Mouse (Mus musculus) retina, postnatal 7 days (tissue): ENCODE results near the gene Ssh2.

Experiments used
- DNase-seq: peaks from one replicate; pipeline ENCODE4 v3.0.0-alpha.2; 2012; ENCODE audit warnings: low read depth, low spot score

The Ssh2 gene

DNA sequence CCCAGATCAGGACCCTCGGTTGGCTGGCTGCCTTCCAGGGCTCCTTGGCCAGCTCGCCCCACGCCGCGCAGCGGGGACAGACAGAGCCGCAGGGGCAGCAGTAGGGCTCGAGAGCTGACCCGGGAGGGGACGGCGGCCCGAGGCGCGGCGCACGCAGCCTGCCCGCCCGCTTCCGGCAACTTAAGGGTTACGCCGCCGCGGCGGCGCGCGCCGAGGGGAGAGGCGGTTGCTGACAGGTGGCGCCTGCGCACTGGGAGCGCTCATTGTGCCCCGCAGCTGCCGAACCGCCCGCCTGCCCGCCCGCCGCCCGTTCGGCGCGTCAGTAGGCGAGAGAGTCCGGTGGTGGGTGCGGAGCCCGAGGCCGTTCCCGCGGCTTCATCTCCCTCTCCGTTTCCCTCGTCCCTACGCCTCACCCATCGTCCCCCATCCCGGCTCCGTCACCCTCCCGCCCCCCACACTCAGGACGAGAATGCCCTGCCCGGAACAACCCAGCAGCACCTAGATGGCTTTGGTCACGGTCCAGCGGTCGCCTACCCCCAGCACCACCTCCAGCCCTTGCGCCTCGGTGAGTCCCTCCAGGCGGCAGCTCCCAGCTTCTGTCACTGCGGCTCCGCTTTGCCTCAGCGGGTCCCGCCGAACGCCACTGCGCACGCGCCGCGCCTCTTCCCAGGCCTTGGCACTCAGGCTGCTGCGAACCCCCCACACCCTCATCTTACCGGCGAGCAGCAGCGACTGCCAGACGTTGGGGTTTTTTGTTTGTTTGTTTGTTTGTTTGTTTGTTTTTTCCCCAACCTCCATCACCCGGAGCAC, at the start of gene Ssh2:
Gene Ssh2, plus strand, starts transcription at position 337 of the 810 bp plus-strand sequence.
- peak; percentile 80 for DNase-seq

DNA sequence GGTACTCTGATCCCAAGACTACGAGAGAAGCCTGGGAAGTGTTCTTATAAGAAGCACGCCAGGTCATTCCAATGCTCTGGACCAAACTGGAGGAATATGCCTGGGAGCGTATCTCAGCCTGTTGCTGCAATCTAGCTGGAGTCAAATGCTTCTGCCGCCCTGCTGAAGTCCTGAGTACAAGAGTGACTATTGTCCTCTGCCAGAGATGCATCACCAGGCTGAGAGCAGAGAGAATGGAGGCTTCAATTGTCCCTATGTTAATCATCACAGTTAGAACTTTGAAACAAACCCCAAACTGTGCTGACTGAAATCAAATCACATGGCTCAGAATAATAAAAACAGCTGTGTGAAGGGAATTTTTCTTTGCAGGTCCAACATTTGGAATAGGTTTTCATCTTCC, 42.4 kb upstream of the Ssh2 start:
- DNase-seq = no peak

DNA sequence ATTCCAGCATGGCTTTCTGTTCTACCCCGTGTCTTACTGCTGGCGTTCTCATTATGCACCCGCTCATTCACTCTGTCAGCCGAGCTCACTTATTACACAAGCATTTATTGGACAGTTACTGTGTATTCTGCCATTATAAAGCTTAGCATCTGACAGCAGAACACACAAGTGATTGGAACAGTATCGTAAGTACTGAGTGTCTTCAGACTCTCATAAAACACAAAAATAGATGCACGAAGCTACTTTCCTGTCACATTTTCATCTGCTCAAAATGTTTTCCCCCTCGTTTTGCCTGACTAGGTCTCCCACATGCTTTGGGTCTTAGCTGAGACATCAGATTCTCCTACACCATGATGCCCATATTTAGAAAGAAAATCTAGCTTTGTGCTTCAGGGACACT, 41.6 kb upstream of the Ssh2 start:
- DNase-seq = no peak

DNA sequence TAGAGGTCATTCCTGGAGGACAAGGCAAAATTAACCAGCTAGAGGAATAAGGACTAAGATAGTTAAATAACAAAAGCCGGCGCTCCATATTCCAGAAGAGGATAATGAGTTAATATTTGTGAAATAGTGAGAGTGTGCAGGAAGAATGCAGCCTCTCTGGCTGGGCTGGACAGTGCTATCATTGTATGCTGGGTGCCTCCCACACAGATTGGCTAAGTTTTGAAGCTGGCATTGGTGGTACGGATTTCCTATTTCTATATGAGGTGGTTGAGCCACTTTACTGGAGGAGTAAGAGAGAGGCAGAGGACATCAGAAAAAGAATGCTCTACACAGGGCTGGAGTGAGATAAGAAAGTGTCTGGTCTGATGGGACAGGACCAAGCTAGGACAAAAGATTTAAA, 36.3 kb upstream of the Ssh2 start:
- DNase-seq = no peak

DNA sequence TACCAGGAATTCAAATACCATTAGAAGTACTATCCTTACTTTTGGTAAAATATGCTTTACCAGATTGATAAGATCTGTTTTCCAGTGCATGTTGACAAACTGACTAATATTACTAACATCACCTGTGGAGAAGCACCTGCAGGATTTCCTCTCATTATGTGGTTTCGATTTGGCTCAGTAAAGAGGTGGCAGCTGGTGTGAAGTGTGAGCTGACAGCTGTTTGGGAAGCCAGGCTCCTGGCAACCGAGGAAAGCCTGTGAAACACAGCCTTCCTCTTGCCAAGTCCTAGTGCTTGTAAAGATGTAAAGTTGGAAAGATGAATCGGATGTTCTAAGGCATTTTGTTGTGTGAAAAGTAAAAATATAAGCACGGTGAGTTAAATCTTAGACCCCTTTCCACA, 35.2 kb upstream of the Ssh2 start:
- no peak for DNase-seq

DNA sequence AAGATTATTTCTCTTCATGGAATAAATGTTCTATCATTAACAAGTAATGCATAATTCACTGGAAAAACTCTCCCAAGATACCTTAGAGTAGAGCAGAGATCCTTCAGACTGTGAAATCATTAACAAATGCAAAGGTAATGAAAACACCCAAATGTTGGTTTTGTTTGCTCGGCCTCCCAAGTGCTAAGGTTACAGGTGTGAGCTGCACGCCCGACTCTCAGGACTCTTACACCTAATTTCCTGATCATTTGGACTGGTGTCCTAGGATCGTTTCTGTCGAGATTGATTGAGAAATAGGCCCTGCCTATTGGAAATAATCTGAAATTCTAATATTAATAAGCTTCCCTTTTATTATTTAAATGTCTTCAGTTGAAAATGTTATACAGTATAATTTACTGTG, 34.6 kb upstream of the Ssh2 start:
- DNase-seq = no peak

DNA sequence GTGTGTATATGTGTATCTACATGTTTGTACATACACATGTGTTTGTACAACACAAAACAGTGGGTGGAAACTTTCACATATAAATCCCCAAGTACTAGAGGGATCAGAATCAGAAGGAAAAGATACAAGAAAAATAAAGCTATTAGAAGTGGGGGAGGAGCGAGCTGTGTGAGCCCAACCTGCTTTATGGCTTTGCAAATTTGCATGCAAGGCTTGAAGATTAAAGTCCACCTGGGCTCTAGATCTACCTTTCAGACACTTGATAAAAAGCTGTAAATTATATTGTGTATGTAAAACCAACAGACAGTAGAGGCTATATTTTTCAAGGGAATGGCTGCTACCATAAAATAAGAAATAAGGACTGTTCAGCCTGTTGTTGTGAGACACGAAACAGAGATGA, 34.0 kb upstream of the Ssh2 start:
- no peak for DNase-seq

DNA sequence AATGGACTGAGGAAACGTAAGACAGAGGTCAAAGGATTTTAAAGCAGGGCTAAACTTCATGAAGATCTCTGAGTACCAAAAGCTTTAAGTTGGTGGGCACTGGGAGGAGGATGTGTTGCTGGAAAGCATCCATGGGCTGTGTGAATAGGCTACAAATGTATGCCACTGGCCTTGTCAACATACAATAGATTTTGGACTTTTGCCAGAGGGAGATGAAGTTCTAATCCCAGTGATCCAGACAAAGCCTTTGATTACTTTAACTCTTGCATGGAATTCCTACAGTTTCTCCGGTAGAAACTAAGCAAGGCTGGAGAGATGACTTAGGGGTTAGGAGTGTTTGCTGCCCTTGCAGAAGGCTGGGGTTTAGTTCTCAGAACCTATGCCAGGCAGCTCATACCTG, 33.5 kb upstream of the Ssh2 start:
- peak; percentile 32 for DNase-seq

DNA sequence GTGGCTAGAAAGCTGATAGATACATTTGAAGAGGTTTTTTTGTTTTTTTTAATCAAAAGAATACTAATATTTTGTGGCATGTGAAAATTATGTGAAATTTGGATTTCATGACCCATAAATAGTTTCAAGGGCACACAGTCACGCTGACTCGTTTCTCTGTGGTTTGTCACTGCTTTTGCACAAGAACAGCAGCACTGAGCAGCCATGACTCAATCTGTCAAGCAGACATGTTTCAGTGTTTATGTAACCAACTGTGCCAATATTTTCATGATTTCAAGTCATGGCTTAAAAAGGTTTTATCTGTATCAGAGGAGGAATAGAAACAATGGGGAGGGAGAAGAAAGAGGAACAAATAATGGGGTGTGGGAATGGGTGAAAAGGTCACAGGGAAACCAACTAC, 31.2 kb upstream of the Ssh2 start:
- no peak for DNase-seq

DNA sequence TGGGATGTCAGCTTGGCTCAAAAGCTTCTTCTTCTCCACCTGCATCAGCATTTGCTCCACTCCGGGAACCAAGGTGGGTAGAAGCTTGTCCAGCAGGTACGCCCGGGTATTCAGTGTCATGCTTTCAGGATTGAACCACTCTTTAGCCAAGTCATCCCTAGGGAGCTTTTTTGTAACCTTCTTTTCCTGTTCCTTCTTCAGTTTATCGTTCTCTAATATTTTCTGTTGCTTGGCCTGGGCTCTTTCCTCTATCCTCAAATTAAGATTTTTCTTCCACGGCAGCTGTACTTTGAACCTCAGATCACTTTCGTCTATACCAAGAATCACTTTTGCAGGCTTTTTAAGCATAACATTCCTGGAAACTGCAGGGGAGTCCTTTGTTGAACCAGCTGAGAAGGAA, 27.2 kb upstream of the Ssh2 start, which contains the start of gene Efcab5:
Gene Efcab5, minus strand, starts transcription at position 101 of the 400 bp plus-strand sequence.
- no peak for DNase-seq

DNA sequence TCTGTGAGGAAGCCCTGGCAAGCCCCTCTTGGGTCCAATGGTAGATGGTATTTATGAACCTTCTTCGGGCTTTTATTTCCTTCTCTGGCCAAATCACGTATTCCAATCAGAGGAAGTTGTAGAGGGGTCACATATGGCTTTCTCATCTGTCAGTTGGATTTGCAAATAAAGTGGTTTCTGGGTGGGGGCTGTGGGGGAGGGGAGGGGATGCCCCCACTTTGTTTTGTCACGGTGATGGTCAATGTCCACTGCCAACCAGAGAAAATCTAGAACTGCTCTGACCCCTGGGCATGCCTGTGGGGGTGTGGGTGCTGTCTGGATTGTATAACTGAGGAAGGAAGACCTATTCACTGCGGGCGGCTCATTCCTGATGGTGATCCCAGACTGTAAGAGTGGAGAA, 22.7 kb upstream of the Ssh2 start:
- no peak for DNase-seq

DNA sequence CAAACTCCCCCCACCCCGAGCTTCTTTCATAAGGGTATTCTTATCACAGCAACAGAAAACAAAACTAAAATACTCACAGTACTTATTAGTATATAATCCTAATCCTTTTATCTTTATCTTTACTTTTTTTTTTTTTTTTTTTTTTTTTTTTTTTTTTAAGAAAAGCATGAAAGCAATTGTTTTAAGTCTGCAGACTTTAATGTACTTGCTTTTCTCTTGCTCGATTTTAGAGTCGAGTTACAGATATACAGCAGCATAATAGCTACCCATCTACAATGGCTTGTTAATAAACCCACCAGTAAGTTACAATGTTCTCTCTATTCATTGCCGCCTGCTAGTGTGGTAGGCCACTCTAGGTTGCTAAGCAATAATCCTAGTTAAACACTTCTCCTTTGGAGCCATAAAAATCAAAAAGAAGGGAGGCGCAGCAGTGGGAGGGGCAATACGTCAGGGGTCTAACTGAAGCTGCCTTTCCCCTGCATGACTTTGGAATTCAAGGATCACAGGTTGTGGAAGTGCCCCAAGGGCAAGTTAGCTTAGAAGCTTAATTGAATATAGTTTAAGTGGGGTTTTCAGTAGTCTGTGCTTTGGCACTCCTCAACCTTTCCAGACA, 22.0 kb upstream of the Ssh2 start:
- no peak for DNase-seq

DNA sequence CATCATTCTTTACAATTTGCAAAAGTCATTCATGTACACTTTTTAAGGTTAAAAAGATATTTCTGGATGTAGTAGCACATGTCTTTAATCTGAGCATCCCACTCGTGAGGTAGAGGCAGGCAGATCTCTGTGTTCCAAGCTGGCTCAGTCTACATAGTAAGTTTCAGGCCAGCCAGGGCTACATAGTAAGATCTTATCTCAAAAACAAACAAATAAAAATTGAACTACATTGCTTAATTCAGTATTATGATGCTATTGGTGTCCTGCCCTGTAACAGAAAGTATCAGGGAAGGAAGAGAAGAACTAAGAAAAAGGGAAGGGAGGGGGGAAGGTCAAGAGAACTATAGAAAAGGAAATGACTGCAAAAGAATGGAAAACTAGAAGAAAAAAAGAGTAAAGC, 21.3 kb upstream of the Ssh2 start:
- DNase-seq = no peak

DNA sequence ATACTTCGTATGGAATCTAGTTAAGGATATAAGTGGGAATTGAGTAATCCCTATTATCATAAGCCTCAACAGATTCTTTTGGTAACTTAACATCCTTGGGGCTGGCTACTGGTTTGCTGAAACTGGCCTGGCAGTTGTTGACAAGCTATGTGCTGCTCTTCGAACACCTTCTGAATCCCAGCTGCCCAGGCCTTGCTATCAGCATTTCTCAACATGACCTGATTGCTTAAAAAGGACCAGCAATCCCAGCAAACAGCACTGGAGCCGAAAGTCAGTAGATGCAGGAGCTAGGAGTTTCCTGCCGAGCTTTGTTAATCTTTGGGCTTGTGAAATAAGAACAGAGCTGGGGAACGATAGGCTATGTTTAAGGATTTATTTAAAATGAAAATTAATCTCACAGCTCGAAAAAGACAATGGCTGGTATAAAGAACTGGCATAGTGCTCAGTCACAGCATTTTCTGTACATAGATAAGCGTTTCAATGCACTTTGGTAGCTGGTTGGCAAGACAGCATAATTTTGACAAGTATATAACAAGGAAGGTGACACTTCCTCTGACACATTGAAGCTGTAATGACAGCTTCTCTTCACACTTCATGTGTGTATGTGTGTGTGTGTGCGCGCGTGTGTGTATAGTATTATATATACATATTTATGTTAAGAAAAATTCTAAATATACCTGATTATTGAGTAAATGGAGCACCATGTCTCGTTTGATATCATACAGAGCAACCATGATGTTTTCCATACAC, 20.6 kb upstream of the Ssh2 start:
- no peak for DNase-seq

DNA sequence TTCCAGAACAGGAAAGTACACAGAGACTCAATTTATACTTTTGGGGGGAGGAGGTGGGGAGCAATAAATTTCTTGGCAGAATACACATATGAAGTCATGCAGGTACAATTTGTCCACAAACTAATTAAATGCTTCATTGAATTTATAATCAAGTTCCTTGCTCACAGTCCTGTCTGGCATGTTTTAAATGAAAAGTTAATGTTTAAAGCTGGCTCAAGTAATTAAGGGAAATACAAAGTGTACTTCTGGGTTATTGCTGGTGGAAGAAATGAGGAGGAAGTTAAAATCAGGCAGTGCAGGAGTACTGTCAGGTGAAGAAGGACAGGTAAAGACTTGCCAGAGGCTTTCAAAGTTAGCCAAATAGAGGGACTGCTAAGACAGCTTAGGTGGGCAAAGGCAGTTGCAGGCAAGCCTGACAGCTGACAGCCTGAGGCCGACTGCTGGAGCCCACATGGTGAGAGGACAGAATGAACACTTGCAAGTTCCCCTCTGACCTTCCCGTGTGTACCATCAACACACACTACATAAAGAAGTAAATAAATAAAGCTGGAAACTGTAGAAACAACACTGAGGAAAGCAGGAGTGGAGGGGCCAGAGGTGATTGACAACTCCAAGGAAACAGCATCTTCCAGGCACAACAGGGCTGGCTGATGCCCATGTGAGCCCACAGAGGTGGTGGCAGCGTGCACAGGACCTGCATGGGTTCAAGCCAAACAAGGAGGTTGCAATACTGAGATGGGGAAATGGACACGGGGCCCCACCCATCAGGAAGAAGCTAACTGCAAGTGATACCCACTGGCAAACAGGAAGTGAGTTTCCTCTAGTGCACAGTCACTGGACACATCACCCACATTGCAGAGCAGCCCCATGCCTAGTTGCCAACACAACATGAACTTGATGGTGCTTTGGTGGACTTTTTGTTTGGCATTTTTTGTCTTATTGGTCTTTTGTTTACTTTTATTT, 19.6 kb upstream of the Ssh2 start:
- no peak for DNase-seq

DNA sequence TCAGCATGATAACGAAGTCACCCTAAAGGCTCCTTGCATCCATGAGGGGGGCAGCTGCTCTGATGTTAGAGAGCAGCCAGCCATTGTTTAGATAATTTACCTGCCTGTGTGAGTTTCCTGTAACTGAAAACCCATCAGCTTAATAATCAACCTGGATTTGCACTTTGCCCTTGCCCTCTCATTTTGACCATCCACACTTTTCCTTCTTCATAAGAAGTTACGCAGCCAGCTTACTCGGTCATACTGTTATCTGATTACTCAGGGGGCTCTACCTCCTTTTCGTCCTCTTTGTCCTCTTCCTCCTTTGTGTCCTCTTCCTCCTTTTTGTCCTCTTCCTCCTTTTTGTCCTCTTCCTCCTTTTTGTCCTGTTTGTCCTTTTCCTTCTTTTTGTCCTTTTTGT, 16.5 kb upstream of the Ssh2 start:
- DNase-seq = no peak

DNA sequence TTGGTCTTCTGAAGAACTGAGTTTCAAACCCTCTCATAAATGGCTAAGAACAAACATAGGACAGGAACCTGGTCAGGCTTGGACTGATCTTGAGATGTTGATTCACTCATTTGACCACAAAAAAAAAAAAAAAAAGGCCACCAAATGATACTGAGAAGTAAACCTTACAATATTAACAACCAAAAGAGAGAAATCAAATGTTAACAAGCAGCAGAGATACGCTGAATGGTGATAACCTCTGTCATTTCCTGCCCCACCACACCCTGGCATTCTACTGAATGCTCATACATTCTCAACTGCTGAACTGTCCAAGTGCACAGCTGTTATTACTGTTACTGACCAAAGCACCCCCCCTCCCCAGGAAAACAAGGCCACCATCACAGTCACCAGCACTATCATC, 15.4 kb upstream of the Ssh2 start:
- DNase-seq = no peak

DNA sequence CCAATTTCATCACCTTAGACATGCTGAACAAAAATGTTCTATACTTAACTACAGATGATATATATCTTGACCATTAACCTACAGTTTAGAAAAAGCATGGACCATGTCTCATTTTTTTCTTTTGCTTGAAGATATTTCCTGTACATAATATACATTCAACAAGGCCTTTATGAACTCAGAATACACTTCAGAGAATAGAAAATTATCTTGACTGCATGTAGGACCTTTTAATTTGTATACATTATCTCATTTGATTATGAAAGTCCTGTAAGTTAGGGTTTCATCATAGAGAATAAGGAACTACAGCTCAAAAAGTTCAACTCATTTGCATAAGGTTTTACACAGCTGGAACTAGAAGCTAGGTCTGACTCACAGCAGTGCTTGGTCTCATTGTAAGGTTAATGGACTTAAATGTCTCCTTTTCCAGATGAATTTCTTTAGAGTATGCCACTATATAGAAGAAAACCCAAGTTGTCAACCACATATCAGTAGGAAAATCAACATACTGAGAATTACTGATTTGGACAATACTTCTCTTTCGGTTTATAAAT, 1.9 kb upstream of the Ssh2 start:
- DNase-seq = no peak

DNA sequence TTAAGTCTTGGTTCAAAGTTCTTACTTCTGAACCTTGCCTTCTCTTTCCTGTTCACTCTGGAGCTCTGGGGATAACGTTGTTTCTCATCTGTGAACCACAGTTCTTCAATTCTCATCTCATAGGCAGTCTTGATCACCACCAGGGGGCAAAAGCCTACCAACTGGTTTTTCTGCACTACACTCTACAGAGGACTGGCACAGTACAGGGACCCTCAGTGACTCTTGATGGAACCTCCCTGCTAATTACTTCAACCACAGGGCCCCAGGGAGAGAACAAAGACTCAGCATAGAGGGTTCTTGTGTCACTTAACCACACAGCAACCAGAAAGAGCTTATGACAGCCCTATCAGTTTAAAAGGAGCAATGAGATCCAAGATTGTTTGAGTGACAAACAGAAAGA, 1.3 kb upstream of the Ssh2 start:
- peak; percentile 43 for DNase-seq

DNA sequence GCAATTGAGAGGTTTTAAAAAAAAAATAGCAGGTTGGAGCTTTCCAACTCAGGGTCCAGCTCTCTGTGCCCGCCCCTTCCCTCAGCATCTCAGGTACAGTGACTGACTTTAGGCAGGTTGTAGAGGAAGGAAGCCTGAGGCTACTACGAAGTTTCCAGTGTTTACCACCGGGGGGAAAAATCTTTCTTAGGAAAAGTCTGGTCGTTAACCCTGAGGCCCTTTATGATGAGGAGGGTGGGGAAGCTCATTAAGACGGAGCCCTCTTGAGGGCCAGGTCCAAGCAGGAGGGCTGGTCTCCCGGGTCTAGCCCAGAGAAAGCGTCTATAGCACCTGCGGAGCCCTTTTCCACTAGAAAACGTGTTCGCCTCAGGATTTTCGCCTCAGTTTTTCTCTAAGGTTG, 604 bp upstream of the Ssh2 start:
- DNase-seq = no peak

DNA sequence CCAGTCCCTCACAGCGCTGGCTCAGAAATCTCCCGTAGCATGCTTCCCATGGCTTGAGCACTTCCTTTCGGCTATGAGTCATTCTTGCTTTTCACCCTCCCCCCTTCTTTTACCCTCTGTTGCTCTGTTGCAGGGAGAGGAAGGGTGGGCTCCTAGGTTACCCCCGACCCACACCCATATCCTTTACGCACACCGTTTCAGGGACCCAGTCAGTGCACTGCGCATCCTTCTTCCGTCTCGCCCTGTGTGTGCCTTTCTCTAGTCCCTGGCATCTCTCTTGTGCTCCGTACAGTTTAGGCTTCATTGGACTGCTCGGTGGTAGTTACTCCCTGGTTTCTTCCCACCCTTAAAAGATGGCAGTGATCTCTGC, 659 bp downstream of the Ssh2 start:
- DNase-seq = no peak
